Mouse (Mus musculus): Measurements from ENCODE around the gene Fam104a. TPM values are rescaled to one million over a fixed set of nuclear protein-coding genes. Genes with fewer than 3 reads are reported as not detected.

Fam104a gene
- 21.9 and 22.5 TPM in 2 replicates for total RNA-seq (2017)

GRCm38 (mm10) chr11:113683957-113684706 is at the start of gene Fam104a, which contains the start of gene D11Wsu47e:
Gene Fam104a, minus strand, starts transcription at chr11:113684155.
Gene D11Wsu47e, plus strand, starts transcription at chr11:113684412.
- peak; percentile 85 for ATAC-seq (replicated peaks; ENCODE audit: low read depth, poor library complexity, severe bottlenecking)

- no peak for ATAC-seq (replicated peaks; ENCODE audit: low read depth, poor library complexity, severe bottlenecking)
Observed at GRCm38 (mm10) chr11:113731945-113732612, 48.1 kb upstream of the Fam104a start.

GRCm38 (mm10) chr11:113730879-113731278 is 46.9 kb upstream of the Fam104a start:
- ATAC-seq (replicated peaks; ENCODE audit: low read depth, poor library complexity, severe bottlenecking), result no peak

GRCm38 (mm10) chr11:113729917-113730316 is 46.0 kb upstream of the Fam104a start:
- ATAC-seq (replicated peaks; ENCODE audit: low read depth, poor library complexity, severe bottlenecking), result no peak

GRCm38 (mm10) chr11:113729239-113729638 is 45.3 kb upstream of the Fam104a start:
- ATAC-seq (replicated peaks; ENCODE audit: low read depth, poor library complexity, severe bottlenecking), result no peak

GRCm38 (mm10) chr11:113727992-113728391 is 44.0 kb upstream of the Fam104a start:
- no peak for ATAC-seq (replicated peaks; ENCODE audit: low read depth, poor library complexity, severe bottlenecking)

GRCm38 (mm10) chr11:113726994-113727888 is 43.3 kb upstream of the Fam104a start:
- no peak for ATAC-seq (replicated peaks; ENCODE audit: low read depth, poor library complexity, severe bottlenecking)

- ATAC-seq (replicated peaks; ENCODE audit: low read depth, poor library complexity, severe bottlenecking), result no peak
Observed at GRCm38 (mm10) chr11:113725235-113726048, 41.5 kb upstream of the Fam104a start.

GRCm38 (mm10) chr11:113722405-113723090 is 38.6 kb upstream of the Fam104a start:
- no peak for ATAC-seq (replicated peaks; ENCODE audit: low read depth, poor library complexity, severe bottlenecking)

GRCm38 (mm10) chr11:113717767-113718424 is 33.9 kb upstream of the Fam104a start:
- no peak for ATAC-seq (replicated peaks; ENCODE audit: low read depth, poor library complexity, severe bottlenecking)

- no peak for ATAC-seq (replicated peaks; ENCODE audit: low read depth, poor library complexity, severe bottlenecking)
Observed at GRCm38 (mm10) chr11:113716132-113716531, 32.2 kb upstream of the Fam104a start.

GRCm38 (mm10) chr11:113715078-113715674 is 31.2 kb upstream of the Fam104a start:
- ATAC-seq (replicated peaks; ENCODE audit: low read depth, poor library complexity, severe bottlenecking), result peak; percentile 80

- no peak for ATAC-seq (replicated peaks; ENCODE audit: low read depth, poor library complexity, severe bottlenecking)
Observed at GRCm38 (mm10) chr11:113711061-113711460, 27.1 kb upstream of the Fam104a start.

- no peak for ATAC-seq (replicated peaks; ENCODE audit: low read depth, poor library complexity, severe bottlenecking)
Observed at GRCm38 (mm10) chr11:113710257-113710777, 26.4 kb upstream of the Fam104a start.

- no peak for ATAC-seq (replicated peaks; ENCODE audit: low read depth, poor library complexity, severe bottlenecking)
Observed at GRCm38 (mm10) chr11:113709731-113710256, 25.8 kb upstream of the Fam104a start, which contains the start of gene Cpsf4l. Gene Cpsf4l, minus strand, starts transcription at chr11:113710017.

GRCm38 (mm10) chr11:113709272-113709671 is 25.3 kb upstream of the Fam104a start:
- no peak for ATAC-seq (replicated peaks; ENCODE audit: low read depth, poor library complexity, severe bottlenecking)

GRCm38 (mm10) chr11:113708629-113709213 is 24.8 kb upstream of the Fam104a start:
- ATAC-seq (replicated peaks; ENCODE audit: low read depth, poor library complexity, severe bottlenecking), result no peak

Measured in common myeloid progenitor, adult 5-6 weeks (primary cell).